Mouse (Mus musculus): ENCODE results near the gene Pam16.

Gene Pam16

GRCm38 (mm10) chr16:4638891-4639390 lies 14.2 kb upstream of the Pam16 start:
- POLR2A ChIA-PET: interaction anchor here in 3 of 4 experiments (0.8 to 2.3 kb wide), 18 partner anchors 8 to 411 kb away, joined by 3 to 22 read pairs (median 6); partner anchors contain the start of genes Coro7 (in 2 of the 3), Pam16 (in 2 of the 3), Glyr1 (in 1 of the 3) and Ubn1 (in 1 of the 3)
- CTCF ChIA-PET: interaction anchor here in 3 of 4 experiments (0.7 to 1.9 kb wide), 6 partner anchors 9 to 28 kb away, joined by 3 to 9 read pairs (median 4); no protein-coding TSS in a partner anchor

GRCm38 (mm10) chr16:4635760-4636159 lies 11.0 kb upstream of the Pam16 start:
- CTCF ChIA-PET: interaction anchor here (0.6 to 8.8 kb wide), 8 partner anchors 20 to 147 kb away, joined by 3 to 118 read pairs (median 3); no protein-coding TSS in a partner anchor
- POLR2A ChIA-PET: interaction anchor here in 3 of 4 experiments (0.5 to 2.6 kb wide), 9 partner anchors 9 to 665 kb away, joined by 3 to 10 read pairs (median 4); partner anchors contain the start of gene Ubald1 (in 1 of the 3)

GRCm38 (mm10) chr16:4634681-4635080 lies 9.9 kb upstream of the Pam16 start:
- ChIA-PET POLR2A (interaction anchor here in 3 of 4 experiments (0.6 to 3.3 kb wide), 14 partner anchors 8 to 245 kb away, joined by 3 to 11 read pairs (median 4); partner anchors contain the start of genes Coro7 (in 2 of the 3), Pam16 (in 2 of the 3) and Ubald1 (in 1 of the 3)), CTCF (interaction anchor here (0.5 to 8.8 kb wide), 12 partner anchors 8 to 262 kb away, joined by 3 to 118 read pairs (median 4); partner anchors contain the start of genes Pam16 (in 1 of the 4) and Srl (in 1 of the 4))

GRCm38 (mm10) chr16:4633661-4634060 lies 8.9 kb upstream of the Pam16 start:
- CTCF ChIA-PET: interaction anchor here in 3 of 4 experiments (0.6 to 8.8 kb wide), 11 partner anchors 9 to 318 kb away, joined by 3 to 118 read pairs (median 7); partner anchors contain the start of gene Pam16 (in 3 of the 3)

GRCm38 (mm10) chr16:4632050-4632449 lies 7.3 kb upstream of the Pam16 start:
- POLR2A ChIA-PET: interaction anchor here in 3 of 4 experiments (0.5 to 3.3 kb wide), 29 partner anchors 8 to 381 kb away, joined by 3 to 19 read pairs (median 4); partner anchors contain the start of genes Tfap4 (in 2 of the 3), Ubald1 (in 2 of the 3), Cdip1 (in 1 of the 3) and Coro7 (in 1 of the 3)
- CTCF ChIA-PET: interaction anchor here (0.6 to 8.8 kb wide), 45 partner anchors 8 to 563 kb away, joined by 3 to 118 read pairs (median 5); partner anchors contain the start of genes Cdip1 (in 1 of the 4), Coro7 (in 1 of the 4) and Tfap4 (in 1 of the 4)

More at GRCm38 (mm10) chr16:4633661-4634060, 8.9 kb upstream of the Pam16 start:
- POLR2A ChIA-PET: interaction anchor here (0.6 to 3.3 kb wide), 18 partner anchors 8 to 291 kb away, joined by 3 to 19 read pairs (median 4); partner anchors contain the start of genes Pam16 (in 3 of the 4), Coro7 (in 1 of the 4), Tfap4 (in 1 of the 4) and Ubald1 (in 1 of the 4)

GRCm38 (mm10) chr16:4629950-4630349 lies 5.2 kb upstream of the Pam16 start:
- ChIA-PET CTCF (interaction anchor here (0.5 to 8.8 kb wide), 57 partner anchors 8 to 518 kb away, joined by 3 to 118 read pairs (median 4); partner anchors contain the start of genes Dnaja3 (in 2 of the 4), Vasn (in 2 of the 4), Anks3 (in 1 of the 4) and Cdip1 (in 1 of the 4)), POLR2A (interaction anchor here (0.6 to 2.6 kb wide), 43 partner anchors 8 to 508 kb away, joined by 3 to 21 read pairs (median 4); partner anchors contain the start of genes Coro7 (in 3 of the 4), Dnaja3 (in 2 of the 4), Vasn (in 2 of the 4) and Cdip1 (in 1 of the 4))

GRCm38 (mm10) chr16:4628898-4629419 lies 4.2 kb upstream of the Pam16 start:
- CTCF ChIA-PET: interaction anchor here (0.7 to 8.8 kb wide), 22 partner anchors 8 to 335 kb away, joined by 3 to 118 read pairs (median 6); partner anchors contain the start of genes Anks3 (in 1 of the 4), Dnaja3 (in 1 of the 4) and Vasn (in 1 of the 4)
- POLR2A ChIA-PET: interaction anchor here (0.7 to 2.6 kb wide), 32 partner anchors 9 to 420 kb away, joined by 3 to 21 read pairs (median 4); partner anchors contain the start of genes Coro7 (in 3 of the 4), Ubald1 (in 2 of the 4), Cdip1 (in 1 of the 4) and Dnaja3 (in 1 of the 4)

- CTCF ChIA-PET: interaction anchor here (0.6 to 2.0 kb wide), 4 partner anchors 19 to 477 kb away, joined by 3 to 5 read pairs (median 4); no protein-coding TSS in a partner anchor
These were observed 2.3 kb upstream of the Pam16 start for GRCm38 (mm10) chr16:4627105-4627504.

GRCm38 (mm10) chr16:4624074-4624473 lies 714 bp downstream of the Pam16 start:
- POLR2A ChIA-PET: interaction anchor here (0.6 to 34.6 kb wide), 67 partner anchors 8 to 389 kb away, joined by 3 to 632 read pairs (median 6); partner anchors contain the start of genes Tfap4 (in 4 of the 4), Coro7 (in 2 of the 4), Srl (in 2 of the 4) and Cdip1 (in 1 of the 4)
- CTCF ChIA-PET: interaction anchor here in 3 of 4 experiments (0.5 to 2.2 kb wide), 21 partner anchors 8 to 579 kb away, joined by 3 to 10 read pairs (median 4); partner anchors contain the start of genes Dnaja3 (in 1 of the 3), Tfap4 (in 1 of the 3) and Vasn (in 1 of the 3)

More at GRCm38 (mm10) chr16:4627105-4627504, 2.3 kb upstream of the Pam16 start:
- POLR2A ChIA-PET: interaction anchor here in 2 of 4 experiments (0.5 to 5.8 kb wide), 13 partner anchors 9 to 440 kb away, joined by 3 to 35 read pairs (median 4); partner anchors contain the start of genes Srl (in 2 of the 2), Tfap4 (in 2 of the 2), Ubald1 (in 2 of the 2) and Dnaja3 (in 1 of the 2)

GRCm38 (mm10) chr16:4616829-4617228 lies 8.0 kb downstream of the Pam16 start:
- CTCF ChIA-PET: interaction anchor here in 3 of 4 experiments (0.9 to 6.2 kb wide), 8 partner anchors 9 to 68 kb away, joined by 3 to 39 read pairs (median 4); no protein-coding TSS in a partner anchor
- POLR2A ChIA-PET: interaction anchor here in 3 of 4 experiments (0.6 to 34.6 kb wide), 19 partner anchors 8 to 745 kb away, joined by 3 to 632 read pairs (median 7); partner anchors contain the start of genes Pam16 (in 3 of the 3), Tfap4 (in 2 of the 3) and Naa60 (in 1 of the 3)

GRCm38 (mm10) chr16:4615297-4615696 lies 9.5 kb downstream of the Pam16 start:
- ChIA-PET POLR2A (interaction anchor here in 3 of 4 experiments (0.7 to 34.6 kb wide), 23 partner anchors 7 to 719 kb away, joined by 3 to 632 read pairs (median 4); partner anchors contain the start of genes Pam16 (in 3 of the 3) and Tfap4 (in 2 of the 3)), CTCF (interaction anchor here (0.5 to 6.2 kb wide), 11 partner anchors 8 to 129 kb away, joined by 3 to 39 read pairs (median 5); partner anchors contain the start of genes Srl (in 1 of the 4) and Tfap4 (in 1 of the 4))

- ChIA-PET CTCF (interaction anchor here (0.5 to 6.2 kb wide), 11 partner anchors 7 to 202 kb away, joined by 3 to 39 read pairs (median 4); partner anchors contain the start of gene Srl (in 1 of the 4)), POLR2A (interaction anchor here (0.6 to 34.6 kb wide), 17 partner anchors 7 to 266 kb away, joined by 3 to 632 read pairs (median 7); partner anchors contain the start of genes Pam16 (in 3 of the 4) and Tfap4 (in 2 of the 4))
These were observed 10.1 kb downstream of the Pam16 start for GRCm38 (mm10) chr16:4614639-4615038.

- CTCF ChIA-PET: interaction anchor here (0.5 to 1.6 kb wide), 7 partner anchors 16 to 94 kb away, joined by 3 to 14 read pairs (median 4); partner anchors contain the start of gene Srl (in 1 of the 4)
- POLR2A ChIA-PET: interaction anchor here in 2 of 4 experiments (1.1 to 34.6 kb wide), 7 partner anchors 10 to 71 kb away, joined by 3 to 632 read pairs (median 5); partner anchors contain the start of genes Pam16 (in 2 of the 2), Tfap4 (in 2 of the 2) and Srl (in 1 of the 2)
These were observed 11.1 kb downstream of the Pam16 start for GRCm38 (mm10) chr16:4613736-4614135.

GRCm38 (mm10) chr16:4611676-4612075 lies 13.1 kb downstream of the Pam16 start:
- POLR2A ChIA-PET: interaction anchor here in 2 of 4 experiments (0.7 to 34.6 kb wide), 17 partner anchors 10 to 499 kb away, joined by 3 to 632 read pairs (median 4); partner anchors contain the start of genes Coro7 (in 2 of the 2), Pam16 (in 2 of the 2), Srl (in 1 of the 2) and Tfap4 (in 1 of the 2)
- CTCF ChIA-PET: interaction anchor here (0.6 to 2.0 kb wide), 18 partner anchors 11 to 295 kb away, joined by 3 to 7 read pairs (median 4); partner anchors contain the start of gene Pam16 (in 1 of the 4)

- POLR2A ChIA-PET: interaction anchor here in 2 of 4 experiments (0.7 to 34.6 kb wide), 19 partner anchors 6 to 269 kb away, joined by 3 to 632 read pairs (median 4); partner anchors contain the start of genes Coro7 (in 2 of the 2), Pam16 (in 2 of the 2), Srl (in 1 of the 2) and Tfap4 (in 1 of the 2)
- CTCF ChIA-PET: interaction anchor here (0.6 to 2.0 kb wide), 17 partner anchors 10 to 295 kb away, joined by 3 to 7 read pairs (median 4); partner anchors contain the start of gene Pam16 (in 1 of the 4)
These were observed 13.6 kb downstream of the Pam16 start for GRCm38 (mm10) chr16:4611193-4611592.

Measured in embryonic stem cell, embryonic (primary cell).